Mouse (Mus musculus): ENCODE data around the gene Ccl26.
"Not testable (repeated sequence)": the region's sequence is repeated elsewhere in the genome, so short reads cannot be mapped to it uniquely, and the experiment has no call there.

Ccl26 gene

GRCm38 (mm10) chr5:135563469-135563868, at the start of gene Ccl26:
Gene Ccl26, minus strand, starts transcription at chr5:135563569.
- no peak for DNase-seq (ENCODE audit: extremely low spot score, low read depth, low spot score)

- DNase-seq (ENCODE audit: extremely low spot score, low read depth, low spot score): no peak
These were observed 46.4 kb upstream of the Ccl26 start for GRCm38 (mm10) chr5:135609794-135610193.

GRCm38 (mm10) chr5:135607581-135607980, 44.2 kb upstream of the Ccl26 start:
- DNase-seq (ENCODE audit: extremely low spot score, low read depth, low spot score): no peak

DNA sequence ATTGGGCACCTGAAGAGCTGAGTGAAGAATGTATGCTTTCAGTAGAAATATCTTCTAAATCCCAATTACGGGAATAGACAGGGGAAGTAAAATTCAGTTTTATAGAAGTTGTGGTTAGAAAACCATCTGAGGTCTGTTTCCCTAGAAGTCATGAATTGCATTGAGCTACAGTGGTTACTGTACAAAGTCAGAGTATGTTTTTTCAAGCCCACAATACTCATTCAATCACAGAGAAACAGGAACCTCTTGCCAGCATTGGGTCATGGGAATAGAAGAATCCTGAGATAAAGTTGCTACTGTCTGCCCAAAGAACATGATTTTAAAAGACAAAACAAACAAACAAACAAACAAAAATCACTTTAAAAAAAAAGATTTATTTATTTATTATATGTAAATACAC, 43.3 kb upstream of the Ccl26 start:
- not testable (repeated sequence) for DNase-seq (ENCODE audit: extremely low spot score, low read depth, low spot score)

GRCm38 (mm10) chr5:135604643-135605042, 41.3 kb upstream of the Ccl26 start:
- not testable (repeated sequence) for DNase-seq (ENCODE audit: extremely low spot score, low read depth, low spot score)

DNA sequence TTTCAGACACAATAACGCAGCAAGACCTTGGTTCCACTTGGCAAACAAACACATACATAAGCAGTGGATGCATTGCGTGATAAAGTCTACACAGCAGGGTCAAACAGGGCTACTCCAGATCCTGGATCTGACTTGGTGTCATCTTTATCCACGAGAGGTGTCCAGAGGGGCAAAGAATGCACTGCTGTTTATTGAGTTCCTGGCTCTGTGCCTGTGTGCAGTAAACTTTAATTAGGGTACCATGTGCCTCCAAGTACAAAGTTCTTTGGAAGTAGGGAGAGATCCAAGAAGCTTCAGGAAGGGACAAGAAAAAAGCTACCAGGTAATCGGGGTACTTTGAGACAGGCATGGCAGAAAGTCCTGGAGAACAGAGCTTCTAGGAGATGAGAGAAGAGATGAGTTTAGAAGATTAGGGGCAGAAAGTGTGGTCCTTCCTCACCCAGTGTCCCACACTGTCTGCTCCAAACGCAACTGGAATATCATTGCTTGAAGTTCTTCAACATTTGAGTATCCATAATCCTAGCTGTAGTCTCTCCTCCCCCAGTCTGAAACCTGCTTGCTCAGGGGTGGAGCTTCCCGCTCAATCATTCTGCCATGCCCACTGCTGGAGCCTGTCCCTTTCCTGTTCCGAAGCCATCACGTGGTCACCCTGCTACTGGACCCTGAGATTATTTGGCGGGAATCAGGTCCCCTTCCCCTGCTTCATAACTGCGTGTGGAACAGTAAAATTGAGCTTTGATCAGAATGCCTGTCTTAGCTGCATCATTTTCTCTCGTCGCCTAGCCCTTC, 26.8 kb upstream of the Ccl26 start:
- DNase-seq (ENCODE audit: extremely low spot score, low read depth, low spot score): no peak

DNA sequence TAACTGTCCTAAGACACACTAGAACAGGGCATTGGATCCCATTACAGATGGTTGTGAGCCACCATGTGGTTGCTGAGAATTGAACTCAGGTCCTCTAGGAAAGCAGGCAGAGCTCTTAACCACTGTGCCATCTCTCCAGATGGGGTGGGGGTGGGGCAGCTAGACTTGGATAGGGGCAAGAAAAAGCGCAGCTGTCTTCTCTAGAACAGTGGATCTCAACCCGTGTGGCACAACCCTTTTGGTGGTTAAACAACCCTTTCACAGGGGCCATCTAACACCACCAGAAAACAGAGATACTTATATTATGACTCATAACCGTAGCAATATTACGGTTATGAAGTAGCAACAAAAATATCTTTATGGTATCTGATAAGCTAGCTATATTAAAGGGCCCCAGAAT, 24.4 kb upstream of the Ccl26 start:
- no peak for DNase-seq (ENCODE audit: extremely low spot score, low read depth, low spot score)

- no peak for DNase-seq (ENCODE audit: extremely low spot score, low read depth, low spot score)
These were observed 22.3 kb upstream of the Ccl26 start for GRCm38 (mm10) chr5:135585691-135586090.

DNA sequence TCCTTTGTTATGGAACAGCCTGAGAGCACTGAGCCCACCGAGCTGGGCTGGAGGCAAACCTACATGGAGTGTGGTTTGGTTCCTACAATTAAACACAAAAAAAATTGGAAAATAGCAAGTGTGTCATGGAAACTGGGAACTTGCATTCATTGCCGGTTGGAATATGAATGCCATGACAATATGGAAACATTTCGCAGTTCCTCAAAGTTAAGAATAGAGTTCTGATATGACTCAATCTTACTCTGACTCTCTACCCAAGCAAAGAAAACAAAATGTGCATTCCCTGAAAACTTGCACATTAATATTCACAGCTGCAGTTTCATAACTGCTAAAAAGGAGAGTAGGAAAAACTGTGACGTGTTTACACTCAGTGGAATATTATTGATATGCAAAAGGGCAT, 19.0 kb upstream of the Ccl26 start:
- DNase-seq (ENCODE audit: extremely low spot score, low read depth, low spot score): no peak

GRCm38 (mm10) chr5:135579331-135579751, 16.0 kb upstream of the Ccl26 start:
- no peak for DNase-seq (ENCODE audit: extremely low spot score, low read depth, low spot score)

DNA sequence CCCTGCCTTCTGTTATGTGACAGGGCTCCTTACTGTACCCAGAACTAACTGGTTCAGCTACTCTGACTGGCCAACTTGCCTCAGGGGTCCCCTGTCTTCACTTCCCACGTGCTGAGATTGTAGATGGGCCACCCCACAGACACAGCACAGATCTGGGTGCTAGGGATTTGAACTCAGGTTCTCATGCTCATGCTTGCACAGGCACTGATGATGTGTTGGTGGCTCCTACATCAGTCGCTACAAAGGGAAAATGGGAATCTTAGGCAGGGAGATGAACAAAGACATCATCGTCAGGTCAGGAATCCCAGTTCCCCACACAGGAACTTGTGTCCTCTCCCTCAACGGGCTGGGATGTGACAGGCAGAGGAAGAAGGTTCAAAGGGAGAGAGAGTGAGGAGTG, 12.7 kb upstream of the Ccl26 start:
- DNase-seq (ENCODE audit: extremely low spot score, low read depth, low spot score): no peak

DNA sequence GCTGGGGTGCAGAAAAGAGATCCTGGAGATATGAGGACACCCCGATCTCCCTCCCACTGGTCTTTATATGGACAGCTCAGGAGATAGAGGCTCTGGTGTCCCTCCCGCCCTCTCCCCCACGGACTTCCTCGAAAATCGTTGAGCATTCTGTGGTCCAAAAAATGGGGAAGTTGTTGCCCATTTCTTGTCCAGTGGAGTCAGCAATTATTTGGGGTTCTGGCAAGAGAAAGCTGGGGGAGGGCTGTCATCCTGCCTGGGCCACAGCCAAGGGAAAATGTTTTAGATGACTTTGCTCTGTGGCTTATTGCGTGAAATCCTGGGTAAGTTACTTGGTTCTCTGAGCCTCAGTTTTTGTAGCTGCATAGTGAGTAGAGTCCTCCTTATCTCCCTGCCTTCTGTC, 9.6 kb upstream of the Ccl26 start, which contains the start of gene Ccl24:
Gene Ccl24 (minus strand): TSS at position 44 of the 400 bp plus-strand sequence.
- DNase-seq (ENCODE audit: extremely low spot score, low read depth, low spot score): no peak

- no peak for DNase-seq (ENCODE audit: extremely low spot score, low read depth, low spot score)
These were observed 5.3 kb upstream of the Ccl26 start for GRCm38 (mm10) chr5:135568698-135569097.

- DNase-seq (ENCODE audit: extremely low spot score, low read depth, low spot score): no peak
These were observed 4.3 kb upstream of the Ccl26 start for GRCm38 (mm10) chr5:135567556-135568265.

DNA sequence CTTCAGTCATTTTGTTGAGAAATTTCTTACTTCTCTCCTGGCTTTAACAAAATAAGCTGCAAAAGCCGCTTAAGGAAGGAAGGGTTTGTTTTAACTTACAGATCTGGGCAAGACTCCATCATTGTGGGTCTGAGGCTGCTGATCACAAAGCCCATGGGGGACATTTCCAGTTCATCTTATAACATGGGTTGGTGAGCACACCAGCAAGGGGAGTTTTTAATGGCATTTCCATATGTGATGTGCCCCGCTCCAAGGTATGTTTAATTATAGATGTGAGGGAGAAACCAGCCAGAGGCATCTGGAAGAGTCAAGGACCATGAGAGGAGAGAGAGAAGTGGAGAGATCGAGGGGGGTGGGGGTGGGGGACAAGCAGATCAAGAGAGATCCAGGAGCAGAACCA, 5.7 kb downstream of the Ccl26 start:
- no peak for DNase-seq (ENCODE audit: extremely low spot score, low read depth, low spot score)

- DNase-seq (ENCODE audit: extremely low spot score, low read depth, low spot score): no peak
These were observed 6.3 kb downstream of the Ccl26 start for GRCm38 (mm10) chr5:135557051-135557450.

GRCm38 (mm10) chr5:135556259-135556658, 7.1 kb downstream of the Ccl26 start:
- DNase-seq (ENCODE audit: extremely low spot score, low read depth, low spot score): no peak

DNA sequence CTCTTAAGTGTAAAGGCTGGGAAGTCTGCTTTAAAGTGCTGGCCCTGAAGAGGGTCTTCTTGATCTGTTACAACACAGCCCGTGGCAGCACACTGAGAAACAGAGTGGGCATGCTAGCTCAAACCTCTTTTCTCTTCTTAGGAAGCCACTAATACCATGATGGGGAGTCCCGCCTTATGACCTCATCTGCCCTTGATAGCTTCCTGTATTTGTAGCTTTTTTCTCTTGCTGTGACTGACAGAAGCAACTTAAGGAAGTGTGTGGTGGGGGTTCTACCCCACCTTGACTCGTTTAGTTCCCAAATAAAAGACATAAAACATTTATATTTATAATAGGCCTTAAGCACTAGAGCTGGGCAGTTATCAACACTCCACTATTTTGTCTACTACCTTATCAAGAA, 11.8 kb downstream of the Ccl26 start:
- no peak for DNase-seq (ENCODE audit: extremely low spot score, low read depth, low spot score)

- no peak for DNase-seq (ENCODE audit: extremely low spot score, low read depth, low spot score)
These were observed 12.5 kb downstream of the Ccl26 start for GRCm38 (mm10) chr5:135550910-135551309.

- no peak for DNase-seq (ENCODE audit: extremely low spot score, low read depth, low spot score)
These were observed 15.4 kb downstream of the Ccl26 start for GRCm38 (mm10) chr5:135547990-135548389.

DNA sequence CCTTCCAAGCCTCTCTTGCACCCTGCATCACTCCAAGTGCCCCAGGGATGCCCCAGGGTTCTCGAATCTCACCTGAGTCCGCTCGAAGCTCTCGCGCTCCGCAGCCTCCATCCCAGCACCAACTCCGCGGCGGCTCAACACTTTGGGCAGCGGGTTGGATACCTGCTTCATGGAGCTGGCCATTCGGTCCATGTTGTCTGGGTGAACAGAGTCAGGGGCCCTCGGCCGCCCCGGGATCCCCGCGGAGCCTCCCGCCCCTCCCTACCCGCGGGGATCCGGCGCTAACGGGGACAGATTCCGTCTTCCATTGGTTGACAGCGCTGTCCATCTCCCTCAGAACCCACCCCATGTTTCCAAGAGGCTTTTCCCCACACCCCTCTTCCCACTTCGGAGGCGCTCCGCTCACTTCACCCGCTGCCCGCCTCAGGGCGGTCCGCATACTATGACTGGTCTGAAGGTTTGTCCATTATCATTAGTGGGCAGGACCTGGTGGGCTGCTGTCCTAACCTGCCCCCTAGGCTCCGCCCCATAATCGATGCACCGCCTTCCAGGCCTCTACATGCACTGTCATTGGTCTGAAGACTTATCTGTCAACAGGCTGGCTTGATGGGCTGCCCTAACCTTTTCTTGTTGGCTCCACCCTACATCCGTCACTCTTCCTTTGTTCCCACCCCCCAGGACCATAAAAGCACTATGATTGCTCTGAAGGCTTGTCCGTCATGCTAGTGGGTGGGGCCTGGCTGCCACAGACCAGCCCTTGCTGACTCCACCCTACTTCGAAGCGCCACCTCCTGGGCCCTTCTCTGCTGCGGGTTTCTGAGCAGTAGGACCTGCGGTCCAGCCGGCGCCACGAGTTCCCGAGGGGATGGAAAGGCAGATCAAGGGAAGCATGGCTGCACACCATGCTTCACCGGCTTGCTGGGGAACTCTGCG, 18.2 kb downstream of the Ccl26 start, which contains the start of gene Hip1:
Gene Hip1 (minus strand): TSS at position 256 of the 933 bp plus-strand sequence.
- DNase-seq (ENCODE audit: extremely low spot score, low read depth, low spot score): peak; percentile 96
